Mouse (Mus musculus): Measurements from ENCODE around the gene Crybg1. TPM values are rescaled to one million over a fixed set of nuclear protein-coding genes. Genes with fewer than 3 reads are reported as not detected.

The Crybg1 gene
- polyA plus RNA-seq, 2 experiments: 0.25 to 0.48 TPM

DNA sequence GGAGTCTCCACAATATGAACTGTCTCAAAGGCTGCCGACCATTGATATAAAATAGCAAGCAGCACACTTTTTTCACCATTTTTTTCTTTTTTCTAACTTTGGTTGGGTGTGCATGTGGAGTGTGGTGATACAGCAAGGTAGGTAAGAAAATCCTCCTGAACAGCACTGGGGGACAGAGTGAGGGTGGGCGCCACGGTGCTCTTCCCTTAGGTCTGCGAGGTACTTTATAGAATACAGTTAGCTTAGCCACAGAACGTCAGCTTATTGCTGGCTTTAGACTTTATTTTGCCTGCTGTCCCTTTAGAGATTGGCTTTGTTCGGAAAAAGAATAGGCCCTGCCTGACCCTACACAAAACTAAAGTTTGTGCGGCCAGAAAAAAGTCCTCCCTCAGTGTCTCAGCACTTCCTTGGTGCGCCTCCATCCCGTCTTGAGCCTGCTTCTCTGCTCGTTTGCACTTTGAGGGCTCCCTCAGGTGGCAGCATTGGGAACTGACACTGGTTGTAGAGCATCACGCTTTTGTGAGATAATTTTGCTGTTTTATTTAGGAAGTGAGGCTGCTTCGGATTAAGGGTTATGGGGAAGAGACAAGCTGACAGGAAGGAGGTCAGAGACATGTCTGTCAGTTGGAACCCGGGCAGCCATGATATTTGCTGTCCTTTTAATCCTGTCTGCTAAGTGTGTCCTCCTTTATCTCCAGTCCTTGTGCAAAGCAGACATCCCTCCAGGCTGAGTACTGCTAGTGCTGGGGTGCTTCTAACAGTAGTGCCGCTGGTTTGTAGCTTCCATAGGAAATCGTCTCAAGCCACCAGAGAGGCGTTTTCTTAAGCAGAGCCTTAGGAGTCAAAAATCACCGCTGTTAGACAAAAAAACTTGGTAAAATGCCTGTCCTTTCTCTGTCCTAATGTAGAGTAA lies 229.7 kb downstream of the Crybg1 start:
- Histone ChIP-seq H3K36me3 (replicated peaks; ENCODE audit: control insufficient read depth, insufficient read depth, low read depth) (peaks cover 5% of the 10 kb centered on the region; the same call in 1 of the 2 replicates), H3K27me3 (ENCODE audit: control insufficient read depth, insufficient read depth, low read length) (no peaks in the 10 kb centered on the region), H3K9me3 (ENCODE audit: control insufficient read depth, low read length) (no peaks in the 10 kb centered on the region), H3K27ac (no peak overlapping the region), H3K4me2 (ENCODE audit: low read depth) (no peak overlapping the region), H3K9ac (replicated peaks) (no peak overlapping the region), H3K4me3 (ENCODE audit: insufficient read depth in 1 of 2, low read depth in 2 of 2, low read length in 2 of 2) (no peak overlapping the region), H3K4me1 (replicated peaks; ENCODE audit: control insufficient read depth in 2 of 2, insufficient read depth in 2 of 2, low read length in 1 of 2) (0 out of 4 replicates have a peak, but pooled peaks cover 0 to 7% of the 10 kb centered on the region in 2 experiments)
- peak; percentile 97 for TF ChIP-seq CTCF (IDR thresholded peaks at IDR 0.05; ENCODE audit: low read depth)
- no peak for TF ChIP-seq EP300 (IDR thresholded peaks at IDR 0.05; ENCODE audit: low read depth)
- peak; percentile 41 to 56 (median 47) for DNase-seq (ENCODE audit: low read depth in 3 of 3, low spot score in 3 of 3)
- no peak for ATAC-seq (ENCODE audit: insufficient read depth)
- 41% methylated on average over 17 of the region's 17 CpGs for WGBS (ENCODE audit: insufficient replicate concordance)

GRCm38 (mm10) chr10:43916737-43917136 lies 231.9 kb downstream of the Crybg1 start:
- 6% methylated on average over 2 of the region's 2 CpGs for WGBS (ENCODE audit: insufficient replicate concordance)
- no peak for ATAC-seq (ENCODE audit: insufficient read depth)

GRCm38 (mm10) chr10:43916181-43916580 lies 232.5 kb downstream of the Crybg1 start:
- Histone ChIP-seq H3K9ac (replicated peaks) (no peak overlapping the region), H3K4me1 (replicated peaks; ENCODE audit: control insufficient read depth in 2 of 2, insufficient read depth in 2 of 2, low read length in 1 of 2) (peaks cover 0 to 7% of the 10 kb centered on the region in 2 experiments; a peak in 1 of 4 replicates), H3K27ac (no peak overlapping the region), H3K36me3 (replicated peaks; ENCODE audit: control insufficient read depth, insufficient read depth, low read depth) (peaks cover 3% of the 10 kb centered on the region), H3K27me3 (ENCODE audit: control insufficient read depth, insufficient read depth, low read length) (no peaks in the 10 kb centered on the region), H3K4me2 (ENCODE audit: low read depth) (no peak overlapping the region), H3K9me3 (ENCODE audit: control insufficient read depth, low read length) (no peaks in the 10 kb centered on the region), H3K4me3 (ENCODE audit: insufficient read depth in 1 of 2, low read depth in 2 of 2, low read length in 2 of 2) (no peak overlapping the region)
- 74% methylated on average over 12 of the region's 12 CpGs for WGBS (ENCODE audit: insufficient replicate concordance)
- no peak for ATAC-seq (ENCODE audit: insufficient read depth)
- TF ChIP-seq CTCF (IDR thresholded peaks at IDR 0.05; ENCODE audit: low read depth) (no peak), EP300 (IDR thresholded peaks at IDR 0.05; ENCODE audit: low read depth) (no peak)
- no peak for DNase-seq (ENCODE audit: low read depth in 3 of 3, low spot score in 3 of 3)

More at GRCm38 (mm10) chr10:43916737-43917136, 231.9 kb downstream of the Crybg1 start:
- TF ChIP-seq EP300 (IDR thresholded peaks at IDR 0.05; ENCODE audit: low read depth) (no peak), CTCF (IDR thresholded peaks at IDR 0.05; ENCODE audit: low read depth) (no peak)
- Histone ChIP-seq H3K4me3 (ENCODE audit: insufficient read depth in 1 of 2, low read depth in 2 of 2, low read length in 2 of 2) (no peak overlapping the region), H3K4me2 (ENCODE audit: low read depth) (no peak overlapping the region), H3K36me3 (replicated peaks; ENCODE audit: control insufficient read depth, insufficient read depth, low read depth) (peaks cover 3% of the 10 kb centered on the region; the same call in 1 of the 2 replicates), H3K27ac (no peak overlapping the region), H3K27me3 (ENCODE audit: control insufficient read depth, insufficient read depth, low read length) (no peaks in the 10 kb centered on the region), H3K4me1 (replicated peaks; ENCODE audit: control insufficient read depth in 2 of 2, insufficient read depth in 2 of 2, low read length in 1 of 2) (peaks cover 0 to 7% of the 10 kb centered on the region in 2 experiments; a peak in 1 of 4 replicates), H3K9ac (replicated peaks) (no peak overlapping the region), H3K9me3 (ENCODE audit: control insufficient read depth, low read length) (no peaks in the 10 kb centered on the region)
- no peak for DNase-seq (ENCODE audit: low read depth in 3 of 3, low spot score in 3 of 3)

GRCm38 (mm10) chr10:43912236-43912635 lies 236.4 kb downstream of the Crybg1 start:
- no peaks in the 10 kb centered on the region for H3K27me3 ChIP-seq (ENCODE audit: control insufficient read depth, insufficient read depth, low read length)
- 20% methylated on average over 3 of the region's 3 CpGs for WGBS (ENCODE audit: insufficient replicate concordance)
- no peak for ATAC-seq (ENCODE audit: insufficient read depth)

GRCm38 (mm10) chr10:43910873-43911142 lies 237.8 kb downstream of the Crybg1 start:
- no peaks in the 10 kb centered on the region for H3K27me3 ChIP-seq (ENCODE audit: control insufficient read depth, insufficient read depth, low read length)
- DNase-seq (ENCODE audit: low read depth in 3 of 3, low spot score in 3 of 3): no peak
- no peak overlapping the region for H3K4me3 ChIP-seq (ENCODE audit: insufficient read depth in 1 of 2, low read depth in 2 of 2, low read length in 2 of 2)
- no peaks in the 10 kb centered on the region; a peak in 1 of 4 replicates for H3K4me1 ChIP-seq (replicated peaks; ENCODE audit: control insufficient read depth in 2 of 2, insufficient read depth in 2 of 2, low read length in 1 of 2)
- H3K4me2 ChIP-seq (ENCODE audit: low read depth): no peak overlapping the region
- WGBS (ENCODE audit: insufficient replicate concordance): 62% methylated on average over 8 of the region's 8 CpGs
- no peak overlapping the region for H3K9ac ChIP-seq (replicated peaks)
- no peaks in the 10 kb centered on the region for H3K9me3 ChIP-seq (ENCODE audit: control insufficient read depth, low read length)
- H3K27ac ChIP-seq: no peak overlapping the region
- no peak for ATAC-seq (ENCODE audit: insufficient read depth)
- H3K36me3 ChIP-seq (replicated peaks; ENCODE audit: control insufficient read depth, insufficient read depth, low read depth): no peaks in the 10 kb centered on the region; the same call in 1 of the 2 replicates
- TF ChIP-seq CTCF (IDR thresholded peaks at IDR 0.05; ENCODE audit: low read depth): no peak
- TF ChIP-seq EP300 (IDR thresholded peaks at IDR 0.05; ENCODE audit: low read depth): no peak

More at GRCm38 (mm10) chr10:43912236-43912635, 236.4 kb downstream of the Crybg1 start:
- H3K4me3 ChIP-seq (ENCODE audit: insufficient read depth in 1 of 2, low read depth in 2 of 2, low read length in 2 of 2): no peak overlapping the region
- H3K36me3 ChIP-seq (replicated peaks; ENCODE audit: control insufficient read depth, insufficient read depth, low read depth): no peaks in the 10 kb centered on the region; the same call in 1 of the 2 replicates
- H3K9me3 ChIP-seq (ENCODE audit: control insufficient read depth, low read length): no peaks in the 10 kb centered on the region
- no peak overlapping the region for H3K27ac ChIP-seq
- no peak overlapping the region for H3K4me2 ChIP-seq (ENCODE audit: low read depth)
- peaks cover 0 to 7% of the 10 kb centered on the region in 2 experiments; a peak in 1 of 4 replicates for H3K4me1 ChIP-seq (replicated peaks; ENCODE audit: control insufficient read depth in 2 of 2, insufficient read depth in 2 of 2, low read length in 1 of 2)
- TF ChIP-seq CTCF (IDR thresholded peaks at IDR 0.05; ENCODE audit: low read depth) (no peak), EP300 (IDR thresholded peaks at IDR 0.05; ENCODE audit: low read depth) (no peak)
- no peak overlapping the region for H3K9ac ChIP-seq (replicated peaks)
- no peak for DNase-seq (ENCODE audit: low read depth in 3 of 3, low spot score in 3 of 3)
